Mouse (Mus musculus) C2C12 (cell line): Measurements from ENCODE around the gene Gfod1.

Experiments
- CEBPB ChIP-seq: IDR thresholded peaks from one replicate; pipeline ENCODE4 v1.6.1; 2011; ENCODE audit warnings: low read depth, mild to moderate bottlenecking, control low read depth, moderate library complexity
- CTCF ChIP-seq: IDR thresholded peaks from one replicate; pipeline ENCODE4 v1.5.1; 2011; ENCODE audit not compliant: control insufficient read depth, insufficient read depth, insufficient read length
- MAX ChIP-seq: IDR thresholded peaks from one replicate; pipeline ENCODE4 v1.6.1; 2011; ENCODE audit warnings: mild to moderate bottlenecking, control low read depth
- MYOD1 ChIP-seq: IDR thresholded peaks from one replicate; pipeline ENCODE4 v1.6.1; 2011; ENCODE audit warnings: low read depth; ENCODE audit not compliant: control insufficient read depth, insufficient read length
- MYOG ChIP-seq: IDR thresholded peaks from one replicate; pipeline ENCODE4 v1.6.1; 2011; ENCODE audit not compliant: control insufficient read depth, insufficient read length; ENCODE audit errors: extremely low read depth
- USF1 ChIP-seq: IDR thresholded peaks from one replicate; pipeline ENCODE4 v1.6.1; 2011; ENCODE audit warnings: low read depth, mild to moderate bottlenecking, control low read depth, moderate library complexity

GRCm38 (mm10) chr13:43235586-43235910 lies 68.4 kb downstream of the Gfod1 start:
- TF ChIP-seq CTCF (no peak), USF1 (no peak), MYOD1 (no peak), CEBPB (no peak), MYOG (no peak), MAX (no peak)
